Mouse (Mus musculus): ENCODE measurements around the gene Duox1.
"Not testable (repeated sequence)": the region's sequence is repeated elsewhere in the genome, so short reads cannot be mapped to it uniquely, and the experiment has no call there.

Duox1 gene

DNA sequence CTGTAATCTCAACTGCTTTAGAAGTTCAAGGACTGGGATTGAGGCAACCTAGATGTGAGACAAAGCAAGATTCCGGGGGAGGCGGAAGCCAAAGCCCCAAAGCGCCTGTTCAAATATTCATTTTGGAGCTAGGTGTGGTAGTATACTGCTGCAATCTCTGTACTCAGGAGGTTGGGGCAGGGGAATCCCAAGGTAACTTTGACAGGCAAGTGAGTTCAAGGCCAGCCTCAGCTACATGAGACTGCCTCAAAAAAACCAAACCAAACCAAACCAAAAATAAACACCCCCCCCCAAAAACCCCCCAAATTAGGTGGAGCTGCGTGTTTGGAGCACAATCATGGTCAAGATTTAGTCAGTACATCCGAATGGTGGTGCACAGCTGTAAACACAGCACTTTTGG, 58.5 kb downstream of the Duox1 start:
- ChIA-PET POLR2A (interaction anchor here in 2 of 4 experiments (1.2 to 13.3 kb wide), 3 partner anchors 11 to 22 kb away, joined by 4 to 342 read pairs (median 275); no protein-coding TSS in a partner anchor), CTCF (interaction anchor here in 2 of 4 experiments (0.6 to 0.7 kb wide), 3 partner anchors 9 to 1059 kb away, joined by 3 read pairs; no protein-coding TSS in a partner anchor)

DNA sequence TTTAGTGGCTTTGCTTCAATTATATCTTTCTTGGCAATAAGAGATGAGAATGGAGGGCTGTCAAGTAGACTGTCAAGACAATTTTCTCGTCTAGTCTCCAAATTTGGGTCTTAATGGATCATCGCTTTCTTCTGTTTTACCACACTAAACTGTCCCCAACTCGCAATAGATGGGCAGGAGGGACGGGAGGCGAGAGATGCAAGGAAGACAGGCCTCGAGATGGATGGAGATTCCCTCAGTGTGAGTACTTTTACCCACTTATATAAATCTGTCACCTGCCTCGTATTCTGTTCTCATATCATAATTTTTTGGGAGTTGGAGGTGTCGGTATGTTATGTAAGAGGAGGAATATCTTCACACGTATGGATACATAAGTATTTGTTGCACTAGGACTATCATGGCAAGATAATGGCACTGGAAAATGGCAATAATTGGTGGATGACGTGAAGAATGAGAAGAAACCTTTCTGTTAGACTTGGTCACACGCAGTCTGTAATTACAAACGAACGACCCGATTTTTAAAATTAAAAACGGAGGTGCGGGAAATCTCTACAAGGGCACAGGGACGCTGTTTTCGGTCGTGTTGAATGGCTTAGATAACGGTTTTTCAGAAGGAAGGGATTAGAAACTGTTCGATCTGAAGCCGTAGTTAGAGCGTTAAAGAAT, 59.3 kb downstream of the Duox1 start:
- POLR2A ChIA-PET = interaction anchor here (0.6 to 13.3 kb wide), 13 partner anchors 17 to 1762 kb away, joined by 3 to 342 read pairs (median 5); no protein-coding TSS in a partner anchor
- CTCF ChIA-PET = interaction anchor here in 3 of 4 experiments (0.6 to 0.7 kb wide), 4 partner anchors 19 to 404 kb away, joined by 3 to 15 read pairs (median 4); no protein-coding TSS in a partner anchor

DNA sequence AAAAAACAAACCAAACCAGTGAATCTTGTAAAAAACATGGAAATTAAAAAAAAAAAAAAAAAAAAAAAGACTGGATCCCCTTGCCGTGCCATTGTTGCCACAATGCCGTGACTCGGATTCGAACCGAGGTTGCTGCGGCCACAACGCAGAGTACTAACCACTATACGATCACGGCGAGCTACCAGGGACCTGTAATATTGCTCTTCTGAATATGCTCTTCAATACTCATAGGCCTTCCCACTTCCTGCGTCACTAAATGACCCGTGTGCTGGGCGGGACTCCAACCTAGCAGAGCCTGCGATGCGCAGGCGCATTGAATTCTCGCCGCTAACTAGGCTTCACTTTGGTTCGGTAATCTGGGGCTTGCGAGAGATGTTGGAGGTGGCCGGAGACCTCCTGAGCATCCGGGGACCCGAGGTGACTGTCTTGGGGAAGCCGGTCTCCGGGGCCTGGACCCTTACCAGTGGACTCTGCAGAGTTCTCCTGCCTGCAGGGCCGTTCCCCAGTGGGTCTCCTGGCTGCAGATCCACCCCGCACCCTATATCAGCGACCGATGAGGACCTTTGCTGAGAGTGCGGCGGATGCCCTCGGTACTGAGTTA, 60.0 kb downstream of the Duox1 start:
- ChIA-PET CTCF (interaction anchor here in 3 of 4 experiments (0.6 to 0.7 kb wide), 4 partner anchors 19 to 405 kb away, joined by 3 to 15 read pairs (median 4); no protein-coding TSS in a partner anchor), POLR2A (interaction anchor here (0.6 to 3.5 kb wide), 16 partner anchors 10 to 1763 kb away, joined by 3 to 25 read pairs (median 4); partner anchors contain the start of gene B2m (in 1 of the 4))

DNA sequence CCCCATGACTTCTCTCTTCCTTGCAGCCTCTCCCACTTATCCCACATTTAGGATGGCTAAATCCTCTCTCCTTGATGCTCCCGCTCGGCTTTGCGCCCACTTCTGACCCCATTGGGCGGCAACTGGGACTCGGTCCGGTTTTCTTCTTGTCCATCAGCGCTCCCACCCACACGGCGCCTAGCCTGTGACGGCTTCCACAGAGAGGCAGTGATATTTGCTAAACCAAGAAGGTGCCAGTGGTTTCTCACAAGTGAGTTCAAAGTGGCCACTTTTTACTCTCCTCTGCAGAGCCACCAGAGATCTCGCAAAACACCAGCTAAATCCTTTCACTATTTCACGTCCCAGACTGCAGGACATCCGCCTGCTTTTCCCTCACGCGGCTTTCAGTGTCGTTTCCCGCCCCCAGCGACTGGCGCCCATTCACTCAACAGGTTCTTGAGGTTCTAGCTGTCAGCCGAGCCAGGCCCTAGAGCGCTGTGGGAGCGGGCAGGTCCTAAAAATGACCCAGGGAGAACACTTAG, 60.6 kb downstream of the Duox1 start:
- ChIA-PET POLR2A (interaction anchor here in 3 of 4 experiments (0.8 to 3.5 kb wide), 13 partner anchors 11 to 283 kb away, joined by 3 to 25 read pairs (median 3); partner anchors contain the start of genes B2m (in 1 of the 3) and Duoxa1 (in 1 of the 3)), CTCF (interaction anchor here in 1 of 4 experiments (0.6 to 2.4 kb wide), 2 partner anchors 28 to 81 kb away, joined by 3 to 9 read pairs; no protein-coding TSS in a partner anchor)

DNA sequence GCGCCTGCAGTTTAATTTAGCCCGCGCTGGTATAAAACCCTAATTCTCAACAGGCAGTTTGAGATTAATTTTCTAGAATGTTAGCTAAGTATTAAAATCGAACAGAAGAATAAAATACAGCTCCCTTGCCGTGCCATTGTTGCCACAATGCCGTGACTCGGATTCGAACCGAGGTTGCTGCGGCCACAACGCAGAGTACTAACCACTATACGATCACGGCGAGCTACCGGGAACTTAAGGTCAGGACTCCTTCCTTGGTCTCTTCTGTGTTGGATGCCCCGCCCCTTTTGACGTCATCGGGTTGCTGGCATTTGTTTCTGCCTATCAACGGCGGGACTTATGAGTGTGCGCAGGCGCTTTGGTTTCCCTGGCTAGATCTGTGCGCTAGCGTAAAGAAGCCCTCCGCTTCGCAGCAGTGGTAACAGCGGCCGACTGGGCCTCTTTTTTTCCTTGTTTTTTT, 61.8 kb downstream of the Duox1 start:
- ChIA-PET CTCF (interaction anchor here in 2 of 4 experiments (0.9 to 2.4 kb wide), 5 partner anchors 8 to 182 kb away, joined by 3 to 9 read pairs (median 4); partner anchors contain the start of gene Shf (in 1 of the 2)), POLR2A (interaction anchor here in 3 of 4 experiments (0.6 to 3.5 kb wide), 19 partner anchors 8 to 746 kb away, joined by 3 to 44 read pairs (median 3); partner anchors contain the start of genes Shf (in 3 of the 3) and Duoxa1 (in 1 of the 3))

DNA sequence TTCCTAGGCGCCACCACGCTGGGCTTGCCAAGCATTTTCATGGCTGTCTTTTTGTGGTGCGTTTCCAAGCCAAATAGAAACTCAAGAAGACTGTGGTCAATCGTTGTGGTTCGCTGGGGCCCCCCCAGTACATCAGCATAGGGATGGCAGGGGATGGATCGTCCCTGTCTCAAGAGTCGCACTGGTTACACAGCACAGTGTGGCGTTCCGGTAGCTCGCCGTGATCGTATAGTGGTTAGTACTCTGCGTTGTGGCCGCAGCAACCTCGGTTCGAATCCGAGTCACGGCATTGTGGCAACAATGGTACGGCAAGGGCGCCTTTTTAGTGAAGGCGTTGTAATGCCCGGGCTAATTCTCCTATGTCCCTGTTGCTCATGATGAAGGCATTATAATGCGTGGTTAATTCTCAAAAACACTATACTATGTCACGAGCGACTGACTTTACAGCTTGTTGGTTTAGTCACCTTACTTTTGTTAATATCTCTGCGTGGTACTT, 62.3 kb downstream of the Duox1 start:
- POLR2A ChIA-PET = interaction anchor here in 3 of 4 experiments (0.5 to 3.5 kb wide), 23 partner anchors 9 to 747 kb away, joined by 3 to 44 read pairs (median 4); partner anchors contain the start of genes Shf (in 3 of the 3) and B2m (in 1 of the 3)
- CTCF ChIA-PET = interaction anchor here in 3 of 4 experiments (0.6 to 2.4 kb wide), 22 partner anchors 8 to 305 kb away, joined by 3 to 11 read pairs (median 4); partner anchors contain the start of genes Shf (in 2 of the 3), Duoxa1 (in 1 of the 3) and Sord (in 1 of the 3)

DNA sequence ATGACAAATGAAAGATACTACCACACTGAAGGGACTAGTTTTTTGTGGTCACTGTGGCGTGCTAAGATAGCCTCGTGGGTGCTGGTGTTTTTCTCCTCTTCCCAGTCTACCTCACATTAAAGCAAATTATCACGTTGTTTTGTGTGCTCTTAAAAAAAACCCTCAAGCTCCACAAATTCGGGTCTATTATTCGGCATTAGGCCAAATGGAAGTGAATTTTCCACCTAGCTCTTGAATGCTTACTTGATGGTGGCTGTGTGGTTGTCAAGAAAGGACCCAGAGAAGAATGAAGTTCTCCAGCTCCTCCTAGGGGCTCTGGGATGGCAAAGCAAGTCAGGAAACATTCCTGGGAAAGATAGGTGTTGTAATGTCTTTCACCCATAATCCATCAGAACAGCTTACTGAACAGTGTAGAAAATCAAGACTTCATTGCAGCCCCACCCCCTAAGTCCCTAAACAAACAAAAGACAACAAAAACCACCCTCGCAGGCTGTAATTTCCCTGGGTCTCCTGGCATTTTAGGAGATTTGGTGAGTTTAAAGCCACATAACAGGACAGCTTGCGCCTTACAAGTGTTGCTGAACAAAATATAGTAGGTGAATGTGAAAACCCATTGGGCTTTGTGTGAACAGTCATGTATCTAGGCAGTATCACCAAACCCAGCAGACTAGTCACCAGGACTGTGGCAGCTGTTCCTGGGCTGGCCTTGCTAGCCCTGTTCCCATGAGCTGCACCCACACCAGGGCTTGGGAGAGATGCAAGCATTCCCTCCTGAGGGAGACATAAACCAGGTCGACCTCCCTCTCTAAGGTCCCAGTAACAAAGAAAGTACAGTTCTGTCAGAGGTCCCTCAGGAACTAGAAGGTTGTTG, 63.2 kb downstream of the Duox1 start:
- ChIA-PET CTCF (interaction anchor here in 3 of 4 experiments (0.6 to 2.4 kb wide), 24 partner anchors 9 to 306 kb away, joined by 3 to 11 read pairs (median 4); partner anchors contain the start of genes Shf (in 2 of the 3), Duoxa1 (in 1 of the 3) and Sord (in 1 of the 3)), POLR2A (interaction anchor here in 3 of 4 experiments (0.5 to 3.5 kb wide), 18 partner anchors 9 to 359 kb away, joined by 3 to 44 read pairs (median 4); partner anchors contain the start of genes Shf (in 3 of the 3) and B2m (in 1 of the 3))

DNA sequence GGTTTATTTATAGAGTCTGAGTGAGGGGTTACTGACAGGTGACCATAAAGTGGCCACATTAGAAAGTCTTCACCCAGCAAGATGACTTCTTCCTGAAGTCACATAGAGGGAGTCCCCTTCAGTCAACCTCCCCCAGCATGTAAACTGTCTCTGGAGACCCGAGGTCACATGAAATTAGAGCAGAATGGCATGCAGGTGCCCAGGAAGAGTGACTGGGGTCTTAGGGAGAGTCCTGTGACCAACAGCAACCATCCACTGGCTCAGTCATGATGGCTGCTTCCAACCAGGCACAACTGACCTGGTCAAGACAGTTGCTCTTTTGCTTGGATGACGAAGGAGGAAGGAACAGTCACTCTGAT, 63.8 kb downstream of the Duox1 start:
- CTCF ChIA-PET = interaction anchor here in 3 of 4 experiments (1.2 to 4.2 kb wide), 10 partner anchors 9 to 250 kb away, joined by 3 to 35 read pairs (median 6); partner anchors contain the start of gene Shf (in 1 of the 3)

DNA sequence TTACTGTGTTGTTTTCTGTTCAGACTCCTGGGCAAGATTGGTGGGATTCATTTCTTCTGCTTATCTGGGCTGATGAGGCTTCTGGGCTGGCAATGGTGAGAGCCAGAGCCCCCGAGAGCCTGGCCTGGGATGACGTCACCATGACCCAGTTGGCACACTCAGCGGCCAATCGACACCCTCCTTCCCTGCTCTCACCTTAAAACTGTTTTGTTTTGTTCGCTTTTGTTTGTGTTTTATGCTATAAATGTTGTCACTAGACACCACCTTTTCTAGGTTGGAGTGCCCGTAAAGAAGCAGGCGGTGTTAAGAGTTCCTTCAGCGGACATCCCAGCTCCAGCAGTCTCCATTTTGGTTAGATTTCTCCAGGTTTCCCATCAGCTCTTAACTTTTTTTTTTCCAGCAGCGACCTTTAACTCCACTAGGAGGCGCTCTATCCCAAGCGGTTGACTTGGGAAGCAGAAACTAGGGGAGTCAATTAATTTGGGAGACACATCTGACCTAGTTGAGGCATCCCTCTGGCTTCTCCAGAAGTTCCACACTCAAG, 65.4 kb downstream of the Duox1 start:
- ChIA-PET CTCF (interaction anchor here (0.5 to 4.2 kb wide), 87 partner anchors 10 to 1619 kb away, joined by 3 to 35 read pairs (median 3); partner anchors contain the start of genes Gatm (in 2 of the 4), Shf (in 2 of the 4) and Slc30a4 (in 1 of the 4)), POLR2A (interaction anchor here (0.6 to 3.1 kb wide), 17 partner anchors 9 to 358 kb away, joined by 3 to 27 read pairs (median 4); partner anchors contain the start of genes Shf (in 2 of the 4), Spg11 (in 2 of the 4), B2m (in 1 of the 4) and Bloc1s6 (in 1 of the 4))

More for the DNA sequence above, 63.8 kb downstream of the Duox1 start:
- POLR2A ChIA-PET = interaction anchor here in 3 of 4 experiments (0.8 to 3.5 kb wide), 10 partner anchors 10 to 252 kb away, joined by 3 to 44 read pairs (median 8); partner anchors contain the start of genes Shf (in 3 of the 3) and B2m (in 1 of the 3)

DNA sequence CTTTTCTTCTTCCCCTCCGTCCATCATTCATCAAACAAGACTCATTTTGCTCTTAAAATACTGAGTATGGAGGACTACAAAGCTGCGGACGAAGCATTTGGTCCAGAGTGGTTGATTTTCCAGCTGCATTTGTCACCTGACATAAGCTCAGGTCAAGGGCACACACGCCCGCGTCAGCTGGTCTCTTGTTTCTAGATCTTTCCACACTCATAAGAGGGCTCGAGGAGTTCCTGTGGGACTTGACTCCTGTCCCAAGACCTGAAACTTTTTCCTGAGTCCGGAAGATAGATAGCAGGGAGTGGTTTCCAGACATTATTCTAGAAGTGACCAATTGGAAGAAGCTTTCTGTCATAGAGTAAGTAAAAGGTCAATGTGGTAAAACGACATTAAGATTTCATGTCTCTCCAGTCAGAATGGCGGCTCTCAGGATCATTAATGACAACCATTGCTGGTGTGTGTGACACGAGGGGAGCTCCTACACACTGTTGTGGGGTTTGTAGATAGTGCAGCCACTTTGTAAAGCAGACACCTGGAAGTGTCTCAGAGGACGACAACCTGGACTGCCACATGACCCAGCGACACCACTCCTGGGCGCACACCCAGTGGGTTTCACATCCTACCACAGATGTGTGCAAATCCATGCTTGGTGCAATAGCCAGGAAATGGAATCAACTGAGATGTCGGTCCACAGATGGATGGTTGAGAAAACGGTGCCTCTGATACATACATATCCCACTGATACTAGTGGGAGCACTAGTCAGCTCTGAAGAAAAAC, 66.0 kb downstream of the Duox1 start:
- POLR2A ChIA-PET = interaction anchor here in 3 of 4 experiments (0.9 to 3.1 kb wide), 14 partner anchors 10 to 357 kb away, joined by 3 to 27 read pairs (median 4); partner anchors contain the start of genes Shf (in 2 of the 3), B2m (in 1 of the 3), Bloc1s6 (in 1 of the 3) and Patl2 (in 1 of the 3)
- CTCF ChIA-PET = interaction anchor here (0.5 to 4.2 kb wide), 42 partner anchors 9 to 367 kb away, joined by 3 to 35 read pairs (median 5); partner anchors contain the start of genes Shf (in 2 of the 4), Gatm (in 1 of the 4) and Slc30a4 (in 1 of the 4)

DNA sequence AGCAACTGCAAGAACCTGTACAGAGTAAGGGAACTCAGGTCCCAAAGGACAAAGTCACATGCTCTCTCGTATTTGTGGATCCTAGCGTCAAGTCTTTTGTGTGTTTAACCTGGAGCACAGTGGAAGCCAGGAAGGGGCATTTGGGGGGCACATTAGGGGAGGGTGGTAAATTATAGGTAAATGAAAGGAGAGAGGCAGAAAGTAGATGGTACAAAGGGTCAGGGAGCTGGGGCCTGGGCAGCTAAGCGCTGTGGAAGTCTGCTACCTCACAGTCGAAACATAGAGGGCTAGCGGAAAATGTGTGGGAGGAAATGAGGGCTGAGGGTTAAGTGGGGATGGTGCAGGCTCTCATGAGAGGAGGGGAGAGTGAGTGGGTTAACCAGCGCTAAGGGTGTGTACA, 66.6 kb downstream of the Duox1 start:
- ChIA-PET POLR2A (interaction anchor here in 3 of 4 experiments (1.1 to 3.1 kb wide), 3 partner anchors 12 to 13 kb away, joined by 5 to 27 read pairs (median 19); partner anchors contain the start of gene Shf (in 2 of the 3)), CTCF (interaction anchor here in 2 of 4 experiments (1.5 to 4.2 kb wide), 7 partner anchors 16 to 285 kb away, joined by 3 to 35 read pairs (median 15); no protein-coding TSS in a partner anchor)

DNA sequence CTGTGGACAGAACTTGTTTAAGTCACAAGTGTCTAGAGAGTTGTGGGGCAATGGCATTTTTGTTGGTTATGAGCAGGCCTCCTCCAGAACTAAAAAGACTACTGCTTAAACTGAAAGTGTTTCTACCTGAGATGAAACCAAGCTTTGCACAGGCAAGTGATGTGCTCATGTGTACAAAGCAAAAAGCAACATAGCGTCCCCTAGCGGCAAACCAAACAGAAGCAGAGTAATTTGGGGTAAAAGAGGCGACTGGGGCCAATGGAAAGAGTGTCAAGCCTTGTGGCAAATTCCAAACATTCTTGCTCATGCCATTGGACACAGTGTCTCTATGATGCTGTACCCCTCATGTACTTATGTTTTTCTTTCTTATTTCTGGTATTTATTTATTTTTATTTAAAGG, 69.6 kb downstream of the Duox1 start:
- ChIA-PET POLR2A (no interaction called here), CTCF (interaction anchor here in 2 of 4 experiments (0.8 to 1.6 kb wide), 2 partner anchors 173 to 233 kb away, joined by 3 read pairs; no protein-coding TSS in a partner anchor)

DNA sequence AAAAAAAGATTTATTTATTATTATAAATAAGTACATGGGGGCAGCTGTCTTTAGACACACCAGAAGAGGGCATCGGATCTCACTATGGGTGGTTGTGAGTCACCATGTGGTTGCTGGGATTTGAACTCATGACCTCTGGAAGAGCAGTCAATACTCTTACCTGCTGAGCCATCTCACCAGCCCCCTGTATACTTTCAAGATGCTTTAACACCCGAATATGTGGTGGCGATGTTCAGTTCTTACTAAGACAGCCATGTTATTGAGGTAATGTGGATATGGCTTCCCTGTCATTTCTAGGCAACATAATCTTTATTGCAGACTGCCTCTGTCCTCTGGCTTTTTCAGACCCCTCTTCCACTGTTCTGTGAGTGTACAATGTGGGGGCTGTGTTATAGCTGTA, 71.7 kb downstream of the Duox1 start:
- POLR2A ChIA-PET, CTCF ChIA-PET: not testable (repeated sequence)

DNA sequence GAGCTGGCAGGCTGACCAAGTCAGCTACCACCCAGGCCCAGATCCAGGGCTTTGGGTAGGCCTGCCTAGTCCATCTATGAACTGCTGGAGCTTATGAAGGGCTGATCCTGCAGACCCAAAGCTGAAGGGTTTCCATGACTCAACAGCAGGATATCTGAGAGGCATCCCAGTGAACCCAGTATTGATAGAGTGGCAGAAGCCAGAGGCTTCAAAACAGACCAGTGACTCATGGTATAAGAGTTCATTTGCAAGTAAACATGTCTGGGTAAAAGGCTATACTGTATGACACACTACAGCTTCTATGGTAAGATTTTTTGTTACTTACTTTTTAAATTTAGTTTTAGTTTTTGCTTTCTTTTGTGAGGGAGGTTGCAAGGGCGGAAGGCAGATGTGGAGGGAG, 80.7 kb downstream of the Duox1 start:
- ChIA-PET CTCF (interaction anchor here in 2 of 4 experiments (0.7 to 1.0 kb wide), 3 partner anchors 15 to 163 kb away, joined by 3 read pairs; no protein-coding TSS in a partner anchor), POLR2A (no interaction called here)

All from embryonic stem cell, embryonic (primary cell).